Mouse (Mus musculus) macrophage (primary cell): Measurements from ENCODE around the gene Crtc2. TPM values are rescaled to one million over a fixed set of nuclear protein-coding genes. Genes with fewer than 3 reads are reported as not detected.

Source experiments
- H3K27ac ChIP-seq: fragments of 350-480 bp; formaldehyde crosslinking; 2 replicates; pipeline ENCODE4 v1.9.0; 2021
- H3K36me3 ChIP-seq: fragments of 350-480 bp; formaldehyde crosslinking; 2 replicates; pipeline ENCODE4 v1.9.0; 2021; ENCODE audit errors: inconsistent target
- H3K4me3 ChIP-seq: fragments of 350-480 bp; formaldehyde crosslinking; 2 replicates; pipeline ENCODE4 v1.9.0; 2021; ENCODE audit errors: inconsistent target
- H3K79me2 ChIP-seq: fragments of 350-480 bp; formaldehyde crosslinking; 2 replicates; pipeline ENCODE4 v1.9.0; 2021; ENCODE audit errors: inconsistent target
- WGBS: methylation state at CpG from one replicate; pipeline ENCODE4 v1.1.7; 2026; ENCODE audit warnings: inconsistent platforms; ENCODE audit not compliant: missing documents; 5-methylcytosine and 5-hydroxymethylcytosine counted together
- polyA plus RNA-seq: library from polyadenylated mRNA; stranded (reverse); fragments of 250-400 nt; gene quantifications from 3 replicates; pipeline ENCODE4 v1.2.4, GENCODE M21; 2018; ENCODE audit warnings: inconsistent platforms
- total RNA-seq, 78 experiments: library from RNA; depleted of rRNA; stranded (reverse); fragments of 250-400 nt; gene quantifications; 1 replicate in 9 of 78; 2 replicates in 24 of 78; 3 replicates in 43 of 78; 4 replicates in 2 of 78; pipeline ENCODE4 v1.2.4; 2018; ENCODE audit warnings: inconsistent platforms in 56 of 78

Crtc2 gene
- 100 to 1,000 TPM in 23 of 26 experiments, 10 to 100 TPM in 3; 91.2 to 489 (median 146) TPM for total RNA-seq (2018; cell fraction: chromatin; rRNA removed)
- 10 to 100 TPM; 25.7 to 61.7 (median 31.1) TPM for total RNA-seq (2018; cell fraction: cytosol; rRNA removed)
- 100 to 1,000 TPM in 16 of 26 experiments, 10 to 100 TPM in 10; 53.4 to 348 (median 110) TPM for total RNA-seq (2018; cell fraction: nucleus; rRNA removed)
- polyA plus RNA-seq: 15.7 to 39.3 TPM (median 26.5 TPM) in 3 replicates

GRCm38 (mm10) chr3:90253653-90254418, at the start of gene Crtc2:
Gene Crtc2 (plus strand): TSS chr3:90254163.
- 2% methylated on average over 38 of the region's 40 CpGs for WGBS
- H3K27ac ChIP-seq: peak within 1 kb of the TSS; percentile 44

GRCm38 (mm10) chr3:90204582-90204981, 49.4 kb upstream of the Crtc2 start:
- H3K27ac ChIP-seq: no peak overlapping the region
- WGBS: 96% methylated on average over 2 of the region's 2 CpGs
- H3K79me2 ChIP-seq: no peaks in the 10 kb centered on the region
- H3K4me3 ChIP-seq: no peak overlapping the region
- peaks cover 15% of the 10 kb centered on the region; the same call in 1 of the 2 replicates for H3K36me3 ChIP-seq

More at GRCm38 (mm10) chr3:90253653-90254418, at the start of gene Crtc2:
- Histone ChIP-seq H3K4me3 (peak within 1 kb of the TSS; percentile 81), H3K36me3 (peaks cover 32% of the 10 kb centered on the region), H3K79me2 (peaks cover 72% of the 10 kb centered on the region)

DNA sequence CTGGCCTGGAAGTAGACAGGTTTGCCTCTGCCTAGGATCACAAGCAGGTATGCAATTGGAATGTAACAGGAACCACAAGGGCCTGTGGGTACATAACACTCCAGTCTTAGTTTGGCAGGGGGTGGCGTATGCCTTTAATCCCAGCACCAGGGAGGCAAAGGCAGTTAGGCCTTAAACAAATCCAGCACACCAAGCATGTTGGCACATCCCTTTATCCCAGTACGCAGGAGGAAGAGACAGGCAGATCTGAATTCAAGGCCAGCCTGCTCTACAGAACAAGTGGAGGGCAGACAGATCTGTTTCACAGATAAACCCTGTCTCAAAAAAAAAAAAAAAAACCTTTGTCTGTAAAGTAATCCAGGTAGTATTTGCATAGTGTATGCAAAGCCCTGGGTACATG, 45.3 kb upstream of the Crtc2 start:
- Histone ChIP-seq H3K27ac (no peak overlapping the region), H3K4me3 (no peak overlapping the region), H3K79me2 (peaks cover 31% of the 10 kb centered on the region), H3K36me3 (peaks cover 40% of the 10 kb centered on the region; the same call in 1 of the 2 replicates)
- 97% methylated on average over 2 of the region's 2 CpGs for WGBS

DNA sequence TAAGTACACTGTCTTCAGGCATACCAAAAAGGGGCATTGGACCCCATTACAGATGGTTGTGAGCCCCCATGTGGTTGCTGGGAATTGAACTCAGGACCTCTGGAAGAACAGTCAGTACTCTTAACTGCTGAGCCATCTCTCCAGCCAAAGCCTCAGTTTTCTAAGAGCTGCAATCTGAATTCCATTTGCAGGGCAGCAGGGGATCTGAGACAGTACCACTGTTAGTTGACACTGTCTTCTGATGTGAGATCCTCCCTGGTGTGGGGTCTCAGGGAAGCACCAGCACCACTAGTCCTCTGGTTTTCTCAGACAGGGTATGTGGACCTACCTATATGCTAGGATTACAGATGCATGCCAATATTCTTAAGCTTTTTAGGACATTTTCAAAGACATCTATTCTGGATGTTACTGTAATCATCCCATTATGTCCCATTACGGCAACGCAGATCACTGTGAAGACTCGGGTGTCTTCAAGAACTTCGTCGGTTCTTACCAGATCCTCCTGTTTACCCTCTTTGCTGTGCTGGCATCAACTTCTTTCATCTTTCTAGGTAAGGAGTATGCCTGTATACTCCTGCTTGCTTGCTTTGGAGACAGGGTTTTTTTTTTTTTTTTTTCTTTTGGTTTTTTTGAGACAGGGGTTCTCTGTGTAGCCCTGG, 43.9 kb upstream of the Crtc2 start:
- H3K27ac ChIP-seq: no peak overlapping the region
- WGBS: 91% methylated on average over 5 of the region's 5 CpGs
- H3K79me2 ChIP-seq: peaks cover 31% of the 10 kb centered on the region
- peaks cover 40% of the 10 kb centered on the region; the same call in 1 of the 2 replicates for H3K36me3 ChIP-seq
- no peak overlapping the region for H3K4me3 ChIP-seq

DNA sequence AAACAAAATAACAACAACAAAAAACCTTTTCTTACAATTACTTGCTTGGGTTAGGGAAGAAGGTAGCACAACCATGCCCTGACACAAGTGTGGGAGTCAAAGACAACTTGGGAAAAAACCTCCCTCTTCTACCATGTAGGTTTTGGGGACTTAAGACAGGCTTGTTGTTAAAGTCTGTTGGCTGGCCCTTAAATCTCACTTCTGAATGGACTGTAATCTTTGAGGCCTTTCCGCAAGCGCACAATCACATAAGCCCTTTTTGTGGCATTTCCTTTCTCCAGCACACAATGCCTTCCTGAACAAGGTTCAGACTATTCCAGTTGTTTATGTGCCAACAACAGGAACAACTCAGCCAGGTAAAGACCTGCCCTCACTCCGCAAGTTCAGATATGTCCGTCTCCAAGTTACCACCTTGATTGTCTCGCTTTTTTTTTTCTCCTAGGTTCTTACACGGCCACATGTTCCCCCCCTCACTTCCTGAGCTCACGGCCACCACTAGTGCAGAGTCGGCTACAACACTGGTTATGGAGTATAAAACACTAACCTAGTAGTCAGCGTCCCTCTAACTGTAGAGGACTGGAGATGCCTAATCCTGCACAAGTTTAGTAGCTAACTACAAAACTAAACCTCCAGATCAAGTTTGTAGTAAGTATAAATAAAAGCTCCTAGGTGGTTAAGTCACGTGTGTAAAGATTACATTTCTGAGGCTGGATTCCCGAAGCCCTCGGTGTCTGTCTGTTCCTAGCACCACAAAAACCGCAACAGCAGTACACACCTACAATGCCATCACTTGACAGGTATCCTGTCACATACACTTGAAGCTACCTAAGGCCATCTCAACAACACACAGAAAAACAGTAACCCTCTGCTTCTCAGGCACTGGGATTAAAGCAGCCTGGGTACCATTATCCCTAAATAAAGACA, 42.2 kb upstream of the Crtc2 start:
- 49% methylated on average over 13 of the region's 13 CpGs for WGBS
- H3K4me3 ChIP-seq: peak overlapping the region; percentile 83; the same call in 1 of the 2 replicates
- H3K36me3 ChIP-seq: peaks cover 40% of the 10 kb centered on the region; the same call in 1 of the 2 replicates
- H3K79me2 ChIP-seq: peaks cover 31% of the 10 kb centered on the region
- H3K27ac ChIP-seq: no peak overlapping the region

DNA sequence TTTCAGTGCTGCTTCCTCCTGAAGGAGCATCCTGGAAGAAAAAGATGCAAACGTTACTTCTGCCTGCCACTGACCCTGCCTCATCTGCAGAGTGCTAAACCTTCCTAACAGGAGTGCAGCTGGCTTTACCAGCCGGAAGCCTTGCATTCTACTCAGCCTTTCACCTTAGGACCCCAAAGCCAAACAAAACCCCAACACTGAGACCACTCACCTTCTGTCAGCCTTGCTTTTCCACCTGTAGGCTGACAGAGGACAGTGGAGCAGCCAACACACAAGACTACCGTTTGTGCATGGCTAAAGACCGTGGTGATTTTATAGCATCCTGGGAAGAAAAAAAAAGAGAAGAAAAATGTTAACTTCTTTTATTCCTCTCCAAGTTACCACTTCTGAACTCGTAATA, 41.2 kb upstream of the Crtc2 start:
- H3K36me3 ChIP-seq: peaks cover 40% of the 10 kb centered on the region; the same call in 1 of the 2 replicates
- H3K4me3 ChIP-seq: peak overlapping the region; percentile 83
- peak overlapping the region; percentile 79 for H3K27ac ChIP-seq
- WGBS: 12% methylated on average over 5 of the region's 5 CpGs
- H3K79me2 ChIP-seq: peaks cover 31% of the 10 kb centered on the region

DNA sequence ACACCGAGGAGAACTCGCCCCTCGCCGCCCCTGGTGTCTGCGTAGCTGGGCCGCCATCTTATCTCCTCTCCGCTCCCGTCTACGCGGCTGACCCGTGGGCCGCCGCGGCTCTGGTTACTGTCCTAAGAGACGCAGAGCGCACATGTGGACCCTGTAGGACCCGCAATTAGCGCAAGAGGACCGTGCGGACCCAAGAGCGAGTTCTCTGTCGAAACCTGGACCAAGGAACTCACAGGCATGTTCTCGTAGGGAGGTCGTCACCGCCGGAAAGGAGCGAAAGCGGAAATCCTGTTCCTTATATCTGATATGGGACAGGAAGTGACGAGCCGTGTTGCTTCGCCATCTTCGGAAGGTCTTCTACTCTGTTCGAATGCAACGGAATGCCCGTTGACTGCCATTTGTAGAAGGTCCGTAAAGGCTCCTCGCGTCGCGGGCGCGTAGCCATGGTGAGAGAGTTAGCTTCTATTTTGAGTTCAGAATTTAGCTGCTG, 40.5 kb upstream of the Crtc2 start, which contains the start of the genes Rps27 and Rab13:
TSS of gene Rps27 (minus strand) at position 275 of the 490 bp plus-strand sequence.
TSS of gene Rab13 (plus strand) at position 319 of the 490 bp plus-strand sequence.
- WGBS: 2% methylated on average over 42 of the region's 42 CpGs
- H3K79me2 ChIP-seq: peaks cover 31% of the 10 kb centered on the region
- H3K27ac ChIP-seq: peak within 1 kb of the TSS; percentile 79
- H3K36me3 ChIP-seq: peaks cover 37% of the 10 kb centered on the region; the same call in 1 of the 2 replicates
- H3K4me3 ChIP-seq: peak within 1 kb of the TSS; percentile 83

DNA sequence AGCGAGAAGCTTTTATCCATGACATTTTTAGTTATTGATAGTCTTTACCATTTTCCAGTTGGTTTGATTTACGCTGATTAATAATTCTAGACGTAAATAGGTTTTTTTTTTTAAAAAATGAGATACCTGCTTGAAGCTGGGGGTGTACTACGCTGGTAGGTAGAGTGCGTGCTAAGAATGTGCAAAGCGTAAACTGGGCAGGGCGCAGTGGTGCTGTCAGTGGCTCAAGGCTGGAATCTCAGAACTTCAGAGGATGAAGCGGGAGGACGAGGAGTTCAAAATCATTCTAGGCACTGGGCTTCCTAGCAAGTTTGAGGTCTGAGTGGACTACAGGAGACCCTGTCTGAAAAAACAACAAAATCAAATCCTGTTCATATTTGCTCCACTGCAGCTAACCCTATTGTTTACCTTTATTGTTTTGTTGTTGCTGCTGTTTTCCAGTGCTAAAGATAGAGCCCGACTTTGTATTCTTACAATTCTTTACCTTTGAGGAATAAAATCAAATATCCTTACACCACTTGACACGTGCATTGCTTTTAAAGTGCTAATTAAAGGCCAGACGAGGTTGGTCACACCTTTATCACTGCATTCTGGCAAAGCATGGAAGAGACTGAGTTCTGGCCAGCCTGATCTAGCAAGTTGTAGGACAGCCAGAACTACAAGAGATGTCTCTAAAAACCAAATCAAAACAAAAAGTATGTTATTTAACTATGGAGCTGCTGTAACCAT, 39.8 kb upstream of the Crtc2 start:
- Histone ChIP-seq H3K79me2 (peaks cover 31% of the 10 kb centered on the region), H3K4me3 (peak overlapping the region; percentile 83), H3K36me3 (peaks cover 30% of the 10 kb centered on the region; the same call in 1 of the 2 replicates), H3K27ac (peak overlapping the region; percentile 79; the same call in 1 of the 2 replicates)
- WGBS: 45% methylated on average over 12 of the region's 12 CpGs

DNA sequence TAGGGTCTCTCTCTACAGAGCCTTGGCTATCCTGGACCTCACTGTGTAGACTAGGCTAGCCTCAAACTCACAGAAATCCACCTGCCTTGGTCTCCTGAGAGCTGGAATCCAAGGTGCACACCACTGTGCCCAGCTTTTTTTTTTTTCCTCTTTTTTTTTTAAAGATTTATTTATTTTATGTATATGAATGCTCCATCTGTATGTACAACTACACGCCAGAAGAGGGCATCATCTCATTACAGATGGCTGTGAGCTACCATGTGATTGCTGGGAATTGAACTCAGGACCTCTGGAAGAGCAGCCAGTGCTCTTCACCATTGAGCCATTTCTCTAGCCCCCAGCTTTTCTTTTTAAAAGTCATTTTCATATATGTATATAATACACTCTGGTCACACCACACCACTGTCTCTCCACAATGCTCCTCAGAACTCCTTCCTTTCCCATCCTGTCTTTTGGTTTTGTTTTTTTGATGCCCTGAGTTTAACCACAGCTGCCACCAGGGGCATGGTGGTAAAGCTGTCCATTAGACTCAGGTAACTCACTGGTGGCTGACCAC, 38.1 kb upstream of the Crtc2 start:
- WGBS: 50% methylated on average over 1 of the region's 1 CpGs
- no peak overlapping the region for H3K27ac ChIP-seq
- H3K79me2 ChIP-seq: peaks cover 26% of the 10 kb centered on the region
- H3K4me3 ChIP-seq: no peak overlapping the region
- H3K36me3 ChIP-seq: peaks cover 13% of the 10 kb centered on the region; the same call in 1 of the 2 replicates

DNA sequence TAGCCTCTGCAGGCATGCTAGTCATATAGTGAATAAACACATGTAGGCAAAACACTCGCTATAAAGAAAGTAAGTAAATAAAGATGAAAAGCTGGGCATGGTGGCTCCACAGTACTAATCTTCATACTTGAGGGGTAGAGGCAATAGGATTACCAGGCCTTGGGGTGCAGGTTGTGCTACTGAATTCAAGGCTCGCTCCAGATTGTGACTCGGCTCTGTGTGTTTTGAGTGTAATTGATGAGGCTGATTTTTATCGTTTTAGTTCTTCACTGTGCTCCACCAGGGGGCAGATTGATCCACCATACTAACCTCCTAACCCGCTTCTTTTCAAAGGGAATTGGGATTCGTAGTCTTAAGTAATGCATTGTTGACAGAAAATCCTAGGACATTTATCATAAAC, 33.9 kb upstream of the Crtc2 start:
- Histone ChIP-seq H3K4me3 (peak overlapping the region; percentile 34; the same call in 1 of the 2 replicates), H3K79me2 (no peaks in the 10 kb centered on the region), H3K27ac (peak overlapping the region; percentile 53), H3K36me3 (no peaks in the 10 kb centered on the region)
- 13% methylated on average over 6 of the region's 6 CpGs for WGBS

- Histone ChIP-seq H3K79me2 (no peaks in the 10 kb centered on the region), H3K36me3 (no peaks in the 10 kb centered on the region), H3K27ac (peak overlapping the region; percentile 53), H3K4me3 (peak overlapping the region; percentile 34)
- WGBS: 3% methylated on average over 16 of the region's 20 CpGs
Observed at GRCm38 (mm10) chr3:90220531-90220951, 33.4 kb upstream of the Crtc2 start.

DNA sequence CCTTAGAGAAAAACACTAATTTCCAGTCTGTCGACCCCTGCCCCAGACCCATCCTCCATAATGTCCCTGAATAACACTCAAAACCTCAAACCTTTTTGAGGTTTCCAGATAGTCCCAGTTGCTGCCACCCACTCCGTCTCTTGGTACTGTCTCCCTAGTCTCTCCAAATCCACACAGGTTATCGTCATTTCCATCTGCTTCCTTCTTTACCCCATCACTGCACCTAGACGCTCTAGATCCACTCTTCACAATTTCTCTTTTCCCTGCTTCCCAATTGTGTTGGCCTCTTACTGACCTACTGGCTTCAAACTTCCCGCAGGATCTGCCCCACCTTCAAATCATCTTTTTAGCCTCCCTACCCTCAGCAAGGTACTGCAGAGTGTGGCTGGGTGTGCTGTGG, 32.8 kb upstream of the Crtc2 start:
- Histone ChIP-seq H3K27ac (no peak overlapping the region), H3K36me3 (no peaks in the 10 kb centered on the region), H3K4me3 (peak overlapping the region; percentile 34), H3K79me2 (no peaks in the 10 kb centered on the region)
- 46% methylated on average over 5 of the region's 5 CpGs for WGBS

DNA sequence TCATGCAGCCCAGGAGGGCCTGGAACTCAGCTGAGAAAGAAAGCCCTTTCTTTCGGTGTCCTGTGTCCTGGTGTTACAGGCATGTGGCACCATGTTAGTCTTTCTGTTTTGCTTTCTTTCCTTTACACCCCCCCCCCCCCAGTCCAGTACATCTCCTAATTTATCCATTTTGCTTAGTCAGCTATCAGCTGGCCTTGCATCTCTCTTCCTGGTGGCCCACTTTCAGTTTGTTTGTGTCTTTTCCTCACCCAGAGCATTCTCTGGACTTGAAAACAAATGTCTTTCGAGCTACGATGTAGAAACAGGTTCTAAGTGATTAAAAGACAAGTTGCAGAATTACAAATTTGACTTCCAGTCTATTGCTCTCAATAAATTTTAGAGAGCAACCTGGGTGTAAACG, 31.5 kb upstream of the Crtc2 start:
- H3K79me2 ChIP-seq: no peaks in the 10 kb centered on the region
- H3K27ac ChIP-seq: no peak overlapping the region
- WGBS: 86% methylated on average over 4 of the region's 4 CpGs
- no peaks in the 10 kb centered on the region for H3K36me3 ChIP-seq
- H3K4me3 ChIP-seq: no peak overlapping the region
